Mouse (Mus musculus): ENCODE measurements at regions not wholly inside any gene's neighbourhood (a gene's known extent, or its start where the extent isn't known, plus 50 kb on each side); places are given as distances from the start of the nearest gene placed in this dataset.
"Not testable (repeated sequence)": the region's sequence is repeated elsewhere in the genome, so short reads cannot be mapped to it uniquely, and the experiment has no call there.

DNA sequence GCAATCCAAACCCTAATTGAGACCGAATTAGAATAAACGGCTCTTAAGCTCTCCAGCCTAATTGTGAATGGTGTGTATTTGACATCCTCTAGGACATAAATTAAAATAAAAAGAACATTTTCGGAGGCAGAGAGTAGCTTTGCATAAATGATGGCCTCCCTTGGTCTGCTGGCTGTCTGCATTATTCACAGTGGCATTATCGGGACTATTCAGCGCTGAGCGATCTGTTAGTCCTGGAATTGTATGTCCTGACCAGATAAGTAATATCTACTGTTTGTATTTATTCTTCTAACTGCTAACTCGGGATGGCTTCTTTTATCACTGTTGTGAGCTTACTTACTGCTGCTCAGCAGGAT lies 299.6 kb downstream of the Chl1 start:
- DNase-seq (ENCODE audit: low read depth, low spot score): no peak

DNA sequence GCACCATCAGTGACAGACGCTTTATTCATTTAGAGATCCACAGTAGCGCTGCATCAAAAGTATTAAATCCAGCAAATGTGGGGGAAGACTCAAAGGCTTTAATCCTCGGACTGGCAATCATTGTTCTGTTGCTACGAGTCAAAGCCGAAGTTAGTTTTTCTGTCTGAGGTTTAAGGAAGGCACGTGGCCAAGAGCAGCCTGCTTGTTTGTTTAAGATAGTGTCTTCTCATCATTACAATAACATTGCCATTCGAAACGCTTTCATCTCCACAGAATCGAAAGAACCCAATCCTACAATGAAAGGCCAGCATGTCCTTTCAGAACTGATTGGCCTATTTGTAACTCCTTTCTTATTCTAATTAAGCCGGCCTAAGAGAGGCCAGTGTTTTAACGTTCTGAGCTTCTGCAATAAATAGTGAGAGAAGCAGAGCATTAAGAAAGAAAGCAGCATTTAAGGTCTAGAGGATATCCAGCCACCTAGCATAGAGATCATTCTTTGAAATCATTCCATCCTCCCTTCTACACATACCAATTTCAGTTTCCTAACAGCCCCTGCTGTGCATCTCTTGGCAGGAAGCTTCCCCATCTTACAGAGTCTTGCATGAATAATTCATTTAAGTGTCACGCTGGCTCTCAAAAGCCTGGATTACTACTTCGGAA lies 300.1 kb downstream of the Chl1 start:
- DNase-seq (ENCODE audit: low read depth, low spot score): no peak

DNA sequence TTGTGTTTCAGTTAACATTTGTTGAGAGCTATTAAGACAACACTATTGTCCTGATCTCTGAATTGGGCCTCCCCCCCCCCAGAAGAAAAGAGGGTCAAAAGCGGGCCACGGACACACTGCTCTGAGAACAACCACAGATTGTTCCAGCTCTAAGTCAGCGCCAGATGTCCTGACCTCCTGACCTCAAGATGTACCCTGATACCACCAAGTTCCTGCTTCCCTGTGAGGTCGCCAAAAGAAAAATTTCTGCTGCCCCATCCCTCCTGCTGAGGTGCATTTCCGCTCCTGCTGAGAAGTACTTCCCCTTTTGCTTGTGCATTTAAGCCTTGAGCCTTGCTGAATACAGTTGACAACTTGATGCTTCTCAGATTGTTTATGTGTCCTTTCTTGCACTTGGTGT lies 306.0 kb downstream of the Chl1 start:
- DNase-seq (ENCODE audit: low read depth, low spot score): not testable (repeated sequence)

DNA sequence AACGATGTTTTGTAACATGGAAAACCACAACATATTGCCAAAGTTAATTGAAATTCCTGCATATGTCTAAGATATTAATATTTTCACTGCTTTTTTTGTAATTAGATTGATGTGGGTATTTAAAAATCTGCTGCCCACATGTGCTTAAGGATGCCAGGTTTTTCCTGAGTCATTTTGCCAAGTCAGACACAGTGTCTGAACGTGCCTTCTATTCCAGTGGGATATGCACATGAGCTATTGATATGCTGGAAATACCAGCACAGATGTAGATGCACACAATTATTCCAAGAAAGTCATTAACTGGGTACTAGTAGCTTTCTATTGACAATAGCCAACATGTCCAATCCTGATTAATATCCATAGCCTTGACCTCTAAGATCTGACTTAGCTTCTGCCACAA lies 315.7 kb downstream of the Chl1 start:
- no peak for DNase-seq (ENCODE audit: low read depth, low spot score)

DNA sequence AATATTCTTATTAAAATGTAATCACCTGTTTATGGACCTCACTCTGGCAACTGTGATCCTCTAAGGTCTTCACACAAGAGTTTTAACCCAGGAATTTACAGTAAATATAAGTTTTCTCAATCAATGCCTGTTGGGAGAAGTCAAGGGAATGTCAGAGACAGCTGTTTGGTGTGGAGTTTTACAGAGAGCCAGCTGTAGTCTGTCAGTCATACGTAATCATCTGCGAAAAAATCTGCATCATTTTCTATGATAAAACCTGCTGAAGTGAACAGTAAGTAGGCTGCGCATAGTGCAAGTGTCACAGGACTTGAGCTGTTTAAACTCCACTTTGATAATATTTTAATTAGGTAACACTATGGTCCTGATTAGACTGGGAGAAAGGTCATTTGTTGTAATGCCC lies 317.2 kb downstream of the Chl1 start:
- DNase-seq (ENCODE audit: low read depth, low spot score): no peak

DNA sequence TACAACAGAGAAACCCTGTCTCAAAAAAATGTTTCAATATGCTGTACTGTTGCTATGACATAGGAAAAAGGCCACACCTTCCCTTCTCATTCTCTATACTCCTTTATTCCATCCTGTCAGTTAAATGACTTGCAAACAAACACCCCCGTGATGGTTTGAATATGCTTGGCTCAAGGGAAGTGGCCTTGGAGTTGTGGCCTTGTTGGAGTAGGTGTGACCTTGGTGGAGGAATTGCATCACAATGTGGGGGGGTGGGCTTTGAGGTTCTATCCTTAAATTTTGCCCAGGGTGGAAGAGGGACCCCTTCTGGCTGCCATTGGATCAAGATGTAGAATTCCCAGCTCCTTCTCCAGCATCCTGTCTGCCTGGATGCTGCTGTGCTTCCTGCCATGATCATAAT lies 318.5 kb downstream of the Chl1 start:
- DNase-seq (ENCODE audit: low read depth, low spot score): no peak

DNA sequence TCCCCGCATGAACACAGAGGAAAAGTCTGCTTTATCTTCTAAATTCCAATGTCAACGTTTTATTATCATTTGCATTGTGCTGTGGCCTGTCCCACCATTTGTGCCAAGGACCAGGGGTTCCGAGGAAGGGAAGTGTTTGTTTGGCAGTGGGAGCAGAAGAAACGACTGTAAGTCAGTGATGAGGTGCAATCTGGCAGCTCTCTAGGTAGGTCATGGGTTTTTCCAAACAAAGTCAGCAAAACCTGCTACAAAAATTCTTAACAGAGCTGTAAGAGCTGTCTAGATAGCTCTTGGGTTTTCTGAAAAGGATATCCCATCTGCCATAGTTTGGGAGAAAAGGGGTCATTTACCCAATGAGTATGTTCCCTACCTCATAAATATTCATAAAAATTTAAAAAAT lies 321.9 kb downstream of the Chl1 start:
- DNase-seq (ENCODE audit: low read depth, low spot score): no peak

DNA sequence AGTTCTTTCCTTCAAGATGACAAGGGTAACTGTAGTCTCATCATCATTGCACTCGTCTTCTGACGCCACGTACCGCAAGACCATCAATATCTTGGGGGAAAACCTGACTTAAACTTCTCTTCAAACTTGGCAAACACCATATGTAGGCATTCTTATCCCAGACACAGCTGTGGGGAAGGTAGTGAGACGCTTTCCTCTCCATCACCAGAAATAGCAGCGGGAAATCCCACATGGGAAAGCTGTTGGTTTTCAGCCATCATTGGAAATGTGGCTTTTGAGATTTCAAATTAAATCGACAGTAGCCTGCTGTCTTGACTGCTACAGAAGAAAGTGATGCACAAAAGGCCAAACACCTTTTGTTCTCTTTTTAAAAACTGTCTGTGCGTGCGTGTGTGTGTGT lies 322.4 kb downstream of the Chl1 start:
- DNase-seq (ENCODE audit: low read depth, low spot score): no peak

DNA sequence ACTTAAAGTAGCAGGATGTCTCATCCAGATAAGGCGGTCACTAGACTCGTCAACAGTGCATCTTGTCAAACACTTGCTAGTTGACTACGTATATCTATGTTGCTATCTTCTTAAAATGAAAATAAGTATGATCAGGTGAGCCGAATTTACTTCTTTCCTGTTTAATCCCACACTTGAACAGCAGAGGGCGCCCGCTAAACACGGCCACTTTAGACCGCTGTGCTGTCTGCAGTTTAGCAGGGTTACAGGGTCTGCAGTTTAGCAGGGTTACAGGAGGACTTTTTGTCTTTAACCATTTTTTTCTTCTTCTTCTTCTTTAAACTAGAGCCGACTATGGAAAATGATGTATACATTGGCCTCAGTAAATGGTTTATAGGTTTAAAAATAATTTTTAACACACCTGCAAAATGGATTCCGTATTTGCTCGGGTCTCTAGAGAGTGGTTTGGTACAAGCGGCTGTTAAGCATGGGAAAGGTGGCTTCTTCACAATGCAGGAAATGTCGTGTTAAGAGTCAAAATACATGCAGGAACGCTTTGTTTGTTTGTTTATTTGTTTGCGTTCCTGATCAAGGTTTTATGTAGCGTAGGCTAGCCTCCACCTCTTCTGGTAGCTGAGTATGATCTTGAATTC lies 323.2 kb downstream of the Chl1 start:
- DNase-seq (ENCODE audit: low read depth, low spot score): no peak

DNA sequence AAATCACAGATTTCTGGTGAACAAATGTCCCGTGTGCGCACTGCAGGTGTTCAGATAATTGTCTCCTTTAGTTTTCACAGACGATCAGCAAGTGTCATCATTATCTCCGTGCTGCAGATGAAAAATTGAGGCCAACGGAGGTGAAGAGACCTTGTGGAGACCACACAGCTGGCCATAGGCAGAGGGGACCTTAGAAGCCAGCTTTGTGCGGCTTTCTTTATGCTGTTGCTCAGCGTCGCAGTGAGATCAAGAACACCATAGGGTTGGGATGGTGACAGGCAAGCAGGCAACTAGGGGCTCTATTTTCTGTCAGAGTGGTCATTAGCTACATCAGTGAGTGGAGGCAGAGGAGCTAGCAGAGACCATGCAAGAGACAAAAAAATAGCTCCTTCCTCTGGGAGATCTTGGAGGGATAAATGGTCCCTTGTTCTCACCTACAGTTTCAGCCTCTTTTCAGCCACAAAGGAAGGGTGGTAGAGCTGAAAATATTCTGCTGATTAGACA lies 324.4 kb downstream of the Chl1 start:
- DNase-seq (ENCODE audit: low read depth, low spot score): no peak

DNA sequence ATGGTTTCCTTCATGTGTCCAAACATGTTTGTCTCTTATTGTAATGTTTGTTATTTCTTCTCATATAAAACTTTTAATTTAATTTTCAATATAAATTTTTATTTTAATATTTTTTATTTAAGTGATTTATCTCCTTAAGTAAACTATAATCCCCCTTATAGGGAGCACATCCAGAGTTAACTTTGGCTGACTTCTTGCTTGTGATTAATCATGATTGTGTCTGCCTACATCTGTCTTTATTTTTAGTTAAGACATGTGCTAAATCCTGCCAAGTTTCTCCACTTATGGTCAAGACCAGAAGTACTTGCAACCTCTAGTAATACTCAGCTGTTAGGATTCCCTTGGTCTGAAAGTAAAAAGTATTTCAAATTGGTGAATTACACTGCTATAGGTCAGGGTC lies 349.4 kb downstream of the Chl1 start:
- no peak for DNase-seq (ENCODE audit: low read depth, low spot score)

DNA sequence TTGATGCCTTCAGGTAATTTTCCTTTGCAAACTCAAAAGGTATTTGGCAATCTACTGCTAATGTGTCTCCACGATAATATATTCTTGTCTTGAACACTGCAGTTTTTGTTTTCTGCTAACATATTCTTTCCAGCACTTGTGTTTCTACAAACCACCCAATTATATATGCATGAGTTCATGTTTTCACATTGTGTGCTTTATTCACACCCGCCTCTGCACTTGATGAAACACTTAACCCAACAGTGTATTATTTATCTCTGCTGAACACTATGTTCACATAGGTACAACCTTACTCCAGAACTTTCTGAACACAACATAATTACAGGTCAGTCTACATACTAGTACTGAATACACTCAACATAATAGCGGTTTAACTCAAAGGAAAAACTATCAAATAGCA lies 383.1 kb downstream of the Chl1 start:
- no peak for DNase-seq (ENCODE audit: low read depth, low spot score)

DNA sequence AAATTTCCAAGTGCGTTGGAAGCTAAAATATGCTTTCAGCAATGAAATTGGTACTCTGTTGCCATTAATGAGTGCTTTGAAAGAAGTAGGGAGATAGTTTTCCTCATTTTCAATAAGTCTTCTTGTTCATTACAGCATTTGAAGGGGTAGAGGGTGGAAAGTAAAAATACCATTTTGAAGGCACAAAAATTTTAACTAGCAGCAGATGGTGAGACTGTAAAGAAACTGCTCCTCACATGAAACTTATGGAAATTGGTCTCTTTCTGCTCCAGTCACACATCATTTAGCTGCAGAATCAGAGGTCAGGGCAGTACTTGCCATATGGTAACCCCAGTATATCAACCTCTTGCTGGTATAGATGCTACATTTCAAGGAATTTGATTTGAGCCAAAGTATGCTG lies 414.1 kb downstream of the Chl1 start:
- DNase-seq (ENCODE audit: low read depth, low spot score): peak; percentile 72

DNA sequence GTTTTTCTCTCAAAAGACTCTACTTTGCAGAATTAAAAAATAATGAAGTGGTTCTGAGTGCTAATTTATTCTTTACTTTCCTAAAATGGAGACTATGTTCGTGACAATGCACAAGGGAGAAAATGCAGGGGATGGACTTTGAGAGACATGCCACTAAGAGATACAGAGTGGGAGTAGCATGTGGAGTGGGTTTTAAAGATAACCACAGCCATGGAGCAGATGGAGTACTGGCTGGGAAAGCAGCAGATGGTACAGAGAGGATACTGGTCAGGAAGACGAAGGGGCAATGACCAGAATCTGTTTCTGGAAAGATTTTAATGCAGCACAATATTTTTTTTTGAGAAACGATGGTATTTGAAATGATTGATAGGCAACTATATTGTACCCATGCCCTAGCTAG lies 416.7 kb downstream of the Chl1 start:
- DNase-seq (ENCODE audit: low read depth, low spot score): peak; percentile 62

DNA sequence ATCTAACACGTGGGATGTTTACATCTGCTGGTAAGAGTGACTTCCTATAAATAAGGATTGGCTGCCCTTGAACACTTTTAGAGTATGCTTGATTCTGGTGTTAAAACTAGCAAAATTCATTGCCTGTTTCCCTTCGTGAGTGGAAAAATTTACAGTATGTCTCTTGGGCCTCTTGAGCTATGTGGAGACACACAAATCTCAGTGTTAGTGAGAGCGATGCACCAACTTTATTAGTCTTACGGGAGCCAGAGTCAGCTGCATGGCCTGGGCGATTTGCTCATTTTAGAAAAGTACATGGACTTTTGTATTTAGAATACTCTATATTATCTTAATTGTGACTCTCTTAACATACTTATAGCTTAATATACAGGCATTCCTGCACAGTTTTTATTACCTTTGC lies 430.0 kb downstream of the Chl1 start:
- DNase-seq (ENCODE audit: low read depth, low spot score): no peak

DNA sequence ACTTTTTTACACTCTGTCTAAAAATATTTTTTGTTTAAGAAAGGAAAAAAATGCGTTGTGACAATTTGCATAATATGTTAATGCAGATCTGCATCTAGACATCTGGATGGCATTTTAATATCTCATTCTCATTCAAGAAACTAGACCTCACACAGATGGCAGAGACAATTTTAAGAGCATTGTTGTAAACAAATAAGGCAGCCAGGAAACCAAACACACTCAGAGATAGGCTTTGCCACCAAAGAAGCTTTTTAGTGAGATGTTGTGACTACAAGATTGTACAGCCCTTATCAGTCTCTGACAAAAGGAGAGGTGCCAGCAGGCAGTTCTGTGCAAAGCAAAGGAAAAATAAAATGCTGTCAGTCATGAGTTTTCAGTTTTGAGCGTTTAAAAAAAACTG lies 434.0 kb downstream of the Chl1 start:
- DNase-seq (ENCODE audit: low read depth, low spot score): peak; percentile 55

DNA sequence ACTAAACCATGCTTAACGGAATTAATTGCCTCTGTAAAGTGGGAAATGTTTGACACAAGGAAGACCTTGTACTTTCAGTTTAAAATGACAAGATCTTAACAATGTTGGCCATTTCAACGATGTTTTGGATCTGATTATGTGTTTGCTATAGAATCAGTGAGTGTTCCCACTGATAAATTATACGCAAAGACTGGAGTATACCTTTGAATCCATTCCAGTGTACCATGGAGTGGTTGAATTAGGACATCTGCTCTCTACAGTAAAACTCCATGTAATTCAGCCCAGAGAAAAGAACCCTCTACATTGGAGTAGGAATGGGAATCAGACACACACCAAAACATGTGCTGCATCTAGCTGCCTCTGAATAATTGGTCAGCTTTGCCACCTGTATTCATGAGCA lies 437.1 kb downstream of the Chl1 start:
- no peak for DNase-seq (ENCODE audit: low read depth, low spot score)

DNA sequence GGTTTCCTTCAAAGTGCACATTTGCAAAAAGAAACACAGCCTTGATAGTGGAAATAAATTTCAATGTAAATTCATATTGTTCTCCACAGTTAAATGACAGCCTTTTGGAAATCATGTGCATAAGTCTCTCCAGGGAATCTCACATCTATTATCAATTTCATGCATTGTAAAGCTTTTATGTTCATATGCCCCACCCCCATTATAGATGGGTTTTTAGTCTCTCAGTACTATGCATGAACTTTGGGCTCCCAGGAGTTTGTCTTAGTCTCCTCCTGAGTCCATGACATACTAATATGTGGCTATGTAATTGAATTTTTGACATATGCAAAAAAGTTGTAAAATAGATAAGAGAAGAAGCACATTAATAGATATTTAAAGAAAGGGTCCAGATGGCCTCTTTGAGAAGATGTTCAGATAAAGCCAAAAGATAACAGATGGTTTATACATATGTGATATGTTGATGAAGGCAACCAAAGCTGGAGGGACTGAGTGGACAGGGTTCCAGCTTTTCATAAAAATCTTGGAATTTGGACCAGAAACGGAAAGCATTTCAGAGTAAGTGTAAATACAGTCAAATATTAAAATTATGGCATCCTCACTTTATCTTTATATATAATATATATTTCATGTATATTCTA lies 442.9 kb downstream of the Chl1 start:
- DNase-seq (ENCODE audit: low read depth, low spot score): no peak

DNA sequence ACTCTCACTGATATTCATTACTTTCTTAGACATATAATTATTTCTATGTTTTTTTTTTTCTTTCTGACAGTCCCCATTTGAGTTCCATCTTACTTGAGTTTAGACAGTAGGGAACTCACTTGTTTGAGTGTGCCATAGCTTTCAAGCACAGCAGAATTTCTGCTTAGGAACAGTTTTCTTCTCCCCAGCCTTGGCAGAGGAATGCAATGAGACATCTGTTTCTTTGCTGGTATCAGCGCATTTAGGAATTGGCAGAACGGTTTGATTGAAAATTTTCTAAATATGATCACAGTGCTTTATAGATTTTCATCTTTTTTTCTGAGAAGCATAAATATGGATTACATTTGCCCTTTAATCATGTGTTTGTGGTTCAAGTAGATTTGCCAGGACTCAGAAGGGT lies 448.6 kb downstream of the Chl1 start:
- DNase-seq (ENCODE audit: low read depth, low spot score): peak; percentile 64

DNA sequence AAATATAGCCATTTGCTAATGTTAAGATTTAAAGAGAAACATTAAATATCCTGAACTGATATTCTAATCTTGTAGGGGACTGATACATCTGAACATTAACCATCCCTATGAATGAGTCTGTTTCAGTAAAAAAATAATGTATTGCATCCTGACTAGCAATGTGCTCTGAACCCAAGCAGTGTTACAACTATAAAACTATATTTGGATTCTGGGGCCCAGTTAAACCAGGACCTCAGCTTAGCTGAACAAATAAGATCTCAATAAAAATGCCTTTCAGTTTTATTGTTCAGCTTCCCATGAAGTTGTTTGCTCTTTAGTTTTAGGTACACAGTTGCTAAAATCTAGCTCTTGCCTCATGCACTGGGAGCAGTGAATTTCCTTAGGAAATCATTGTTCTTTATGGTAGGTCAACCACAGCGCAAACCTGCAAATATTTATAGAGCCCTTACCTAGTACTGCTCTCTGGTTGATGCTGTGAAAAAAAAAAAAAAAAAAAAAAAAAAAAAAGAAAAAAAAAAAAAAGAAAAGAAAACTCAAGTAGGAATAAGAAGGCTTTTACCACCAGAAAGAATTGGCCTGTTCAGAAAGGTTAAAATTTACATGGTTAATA lies 457.5 kb downstream of the Chl1 start:
- no peak for DNase-seq (ENCODE audit: low read depth, low spot score)

DNA sequence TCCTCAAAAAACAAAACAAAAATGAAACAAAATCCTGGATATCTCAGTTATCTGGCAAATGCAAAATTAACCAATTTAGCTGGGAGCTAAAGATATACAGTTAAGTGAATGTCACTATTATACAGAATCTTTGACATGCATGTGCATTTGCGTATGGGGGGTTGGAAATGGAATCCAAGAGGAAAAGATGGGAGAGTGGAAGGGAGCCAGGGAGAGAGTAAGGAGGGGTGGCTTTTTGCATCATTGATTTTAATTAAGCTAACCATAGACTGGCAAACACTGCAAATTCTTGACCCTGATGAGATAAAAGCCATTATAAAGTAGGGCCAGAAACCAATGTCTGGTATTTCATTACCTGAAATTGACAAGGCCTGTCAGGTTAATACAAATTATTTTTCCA lies 488.8 kb downstream of the Chl1 start:
- no peak for DNase-seq (ENCODE audit: low read depth, low spot score)

DNA sequence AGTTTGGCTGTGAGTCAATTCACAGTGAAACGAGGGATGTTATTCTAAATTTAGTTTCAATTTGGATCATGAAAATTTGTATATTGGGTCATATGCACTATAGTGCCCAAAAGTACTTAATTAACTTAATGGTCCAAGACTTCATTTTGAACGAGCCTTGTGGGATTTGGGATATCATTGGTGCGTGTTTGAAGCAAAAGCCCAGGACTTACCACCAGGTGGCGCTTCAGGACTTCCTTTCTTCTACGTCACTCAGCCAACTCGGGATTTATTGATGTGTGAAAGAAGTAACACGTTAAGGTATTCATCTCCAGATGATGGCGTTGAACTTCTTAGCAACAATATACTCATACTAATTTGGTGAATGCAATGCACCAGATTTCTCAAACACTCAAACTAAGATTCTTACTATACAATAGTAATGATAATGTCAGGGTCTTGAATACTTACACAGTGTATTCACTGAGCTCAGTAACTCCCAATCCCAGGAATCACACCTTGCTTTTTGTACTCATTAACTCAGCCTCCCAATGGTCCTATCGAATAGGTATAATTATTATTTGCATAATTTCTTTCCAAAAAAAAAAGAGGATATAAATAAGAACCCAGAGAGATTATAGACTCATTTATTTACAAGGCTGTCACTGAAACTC lies 464.0 kb upstream of the Cntn6 start:
- DNase-seq (ENCODE audit: low read depth, low spot score): peak; percentile 65

All from telencephalon, adult 2 months (tissue).